Mouse (Mus musculus) kidney, embryonic 15.5 days (tissue): ENCODE results near the gene Spata2l. TPM values are rescaled to one million over a fixed set of nuclear protein-coding genes. Genes with fewer than 3 reads are reported as not detected.
A peak's percentile ranks its signal among the peaks of the same experiment; 100 is the strongest.
"Not testable (repeated sequence)": the region's sequence is repeated elsewhere in the genome, so short reads cannot be mapped to it uniquely, and the experiment has no call there.

Experiments
- ATAC-seq: fragments of 200-750 bp; cut with Nextera tagmentation; replicated peaks from 2 replicates; pipeline ENCODE4 v1.8.0; 2017; ENCODE audit warnings: moderate TSS enrichment; ENCODE audit not compliant: low FRiP score
- H3K27ac ChIP-seq: fragments of 300-500 bp; sonication (generic); 2 replicates; pipeline ENCODE4 v1.5.1; 2015; ENCODE audit warnings: mild to moderate bottlenecking, inconsistent platforms
- H3K27me3 ChIP-seq: fragments of 300-500 bp; sonication (generic); 2 replicates; pipeline ENCODE4 v1.6.1; 2015; ENCODE audit warnings: inconsistent platforms
- H3K36me3 ChIP-seq: fragments of 300-500 bp; sonication (generic); 2 replicates; pipeline ENCODE4 v1.6.1; 2015; ENCODE audit warnings: inconsistent platforms
- H3K4me1 ChIP-seq: fragments of 300-500 bp; sonication (generic); 2 replicates; pipeline ENCODE4 v1.6.1; 2015; ENCODE audit warnings: inconsistent platforms
- H3K4me2 ChIP-seq: fragments of 300-500 bp; sonication (generic); 2 replicates; pipeline ENCODE4 v1.6.1; 2015; ENCODE audit warnings: moderate library complexity, mild to moderate bottlenecking, inconsistent platforms
- H3K4me3 ChIP-seq: fragments of 300-500 bp; sonication (generic); replicated peaks from 2 replicates; pipeline ENCODE4 v1.5.1; 2015; ENCODE audit warnings: mild to moderate bottlenecking, inconsistent platforms
- H3K9ac ChIP-seq: fragments of 300-500 bp; sonication (generic); 2 replicates; pipeline ENCODE4 v1.6.1; 2015; ENCODE audit warnings: mild to moderate bottlenecking, inconsistent platforms
- H3K9me3 ChIP-seq: fragments of 300-500 bp; sonication (generic); replicated peaks from 2 replicates; pipeline ENCODE4 v1.6.1; 2016; ENCODE audit warnings: inconsistent platforms
- WGBS: fragments of 180-500 bp; shearing (Covaris S2); methylation state at CpG from one replicate; pipeline ENCODE4 v1.1.7; 2015; ENCODE audit warnings: mixed read lengths; 5-methylcytosine and 5-hydroxymethylcytosine counted together
- polyA plus RNA-seq: library from polyadenylated mRNA; unstranded; fragments of >200 nt; fragmentation: Nextera tagmentation; extraction: Ambion mirVana; gene quantifications from 2 replicates; pipeline ENCODE4 v1.2.1, GENCODE M21; 2015

Spata2l gene
- polyA plus RNA-seq, result 5.3 and 5.7 TPM in 2 replicates

GRCm38 (mm10) chr8:123235520-123236497, at the start of gene Spata2l:
Gene Spata2l (minus strand): TSS chr8:123236233.
- no peaks in the 10 kb centered on the region for H3K9me3 ChIP-seq
- no peaks in the 10 kb centered on the region for H3K36me3 ChIP-seq
- WGBS, result under 1% methylated on average over 57 of the region's 57 CpGs
- peaks cover 28% of the 10 kb centered on the region for H3K27me3 ChIP-seq
- peak; percentile 89 for ATAC-seq
- peak within 1 kb of the TSS; percentile 61 for H3K4me3 ChIP-seq
- peaks cover 35% of the 10 kb centered on the region for H3K4me1 ChIP-seq
- H3K9ac ChIP-seq, result peak within 1 kb of the TSS; percentile 58
- H3K27ac ChIP-seq, result peak within 1 kb of the TSS; percentile 33; the same call in 1 of the 2 replicates
- H3K4me2 ChIP-seq, result peak within 1 kb of the TSS; percentile 88

- 84% methylated on average over 5 of the region's 5 CpGs for WGBS
- Histone ChIP-seq H3K4me1 (no peaks in the 10 kb centered on the region), H3K9ac (no peak overlapping the region), H3K4me3 (no peak overlapping the region), H3K36me3 (peaks cover 74% of the 10 kb centered on the region), H3K27me3 (no peaks in the 10 kb centered on the region), H3K9me3 (no peaks in the 10 kb centered on the region), H3K27ac (no peak overlapping the region), H3K4me2 (no peak overlapping the region)
- ATAC-seq, result no peak
These were observed 48.5 kb upstream of the Spata2l start for GRCm38 (mm10) chr8:123284493-123284892.

- H3K27ac ChIP-seq, result no peak overlapping the region
- H3K27me3 ChIP-seq, result no peaks in the 10 kb centered on the region
- no peaks in the 10 kb centered on the region for H3K9me3 ChIP-seq
- H3K4me3 ChIP-seq, result no peak overlapping the region
- ATAC-seq, result no peak
- no peaks in the 10 kb centered on the region for H3K4me1 ChIP-seq
- peaks cover 72% of the 10 kb centered on the region for H3K36me3 ChIP-seq
- 91% methylated on average over 7 of the region's 7 CpGs for WGBS
- H3K4me2 ChIP-seq, result no peak overlapping the region
- no peak overlapping the region for H3K9ac ChIP-seq
These were observed 48.0 kb upstream of the Spata2l start for GRCm38 (mm10) chr8:123283991-123284390.

- H3K4me2 ChIP-seq, H3K4me3 ChIP-seq, H3K9me3 ChIP-seq, H3K4me1 ChIP-seq, H3K27ac ChIP-seq, H3K27me3 ChIP-seq, H3K9ac ChIP-seq, ATAC-seq: not testable (repeated sequence)
- WGBS, result 88% methylated on average over 5 of the region's 6 CpGs
- H3K36me3 ChIP-seq, result peaks cover 69% of the 10 kb centered on the region
These were observed 47.0 kb upstream of the Spata2l start for GRCm38 (mm10) chr8:123282994-123283393.

- no peaks in the 10 kb centered on the region for H3K27me3 ChIP-seq
- ATAC-seq, result no peak
- 87% methylated on average over 13 of the region's 13 CpGs for WGBS
These were observed 44.5 kb upstream of the Spata2l start for GRCm38 (mm10) chr8:123280302-123281094.

GRCm38 (mm10) chr8:123279828-123280227, 43.8 kb upstream of the Spata2l start:
- ATAC-seq, result no peak
- no peaks in the 10 kb centered on the region for H3K4me1 ChIP-seq
- 92% methylated on average over 4 of the region's 4 CpGs for WGBS
- no peak overlapping the region for H3K9ac ChIP-seq
- H3K4me2 ChIP-seq, result no peak overlapping the region
- H3K36me3 ChIP-seq, result peaks cover 63% of the 10 kb centered on the region
- no peak overlapping the region for H3K4me3 ChIP-seq
- H3K9me3 ChIP-seq, result no peaks in the 10 kb centered on the region
- no peaks in the 10 kb centered on the region for H3K27me3 ChIP-seq
- H3K27ac ChIP-seq, result no peak overlapping the region

More at GRCm38 (mm10) chr8:123280302-123281094, 44.5 kb upstream of the Spata2l start:
- H3K9ac ChIP-seq, result no peak overlapping the region
- H3K27ac ChIP-seq, result no peak overlapping the region
- no peaks in the 10 kb centered on the region for H3K9me3 ChIP-seq
- H3K4me3 ChIP-seq, result no peak overlapping the region
- no peaks in the 10 kb centered on the region for H3K4me1 ChIP-seq
- H3K4me2 ChIP-seq, result no peak overlapping the region
- peaks cover 62% of the 10 kb centered on the region for H3K36me3 ChIP-seq

GRCm38 (mm10) chr8:123278445-123278844, 42.4 kb upstream of the Spata2l start:
- Histone ChIP-seq H3K4me1 (no peaks in the 10 kb centered on the region), H3K4me3 (no peak overlapping the region), H3K4me2 (no peak overlapping the region), H3K9me3 (no peaks in the 10 kb centered on the region), H3K36me3 (peaks cover 71% of the 10 kb centered on the region), H3K9ac (no peak overlapping the region), H3K27me3 (no peaks in the 10 kb centered on the region), H3K27ac (no peak overlapping the region)
- 69% methylated on average over 7 of the region's 7 CpGs for WGBS
- no peak for ATAC-seq

GRCm38 (mm10) chr8:123275096-123275495, 39.1 kb upstream of the Spata2l start:
- H3K4me2 ChIP-seq, result no peak overlapping the region
- peaks cover 75% of the 10 kb centered on the region for H3K36me3 ChIP-seq
- ATAC-seq, result no peak
- no peaks in the 10 kb centered on the region for H3K9me3 ChIP-seq
- no peaks in the 10 kb centered on the region for H3K27me3 ChIP-seq
- WGBS, result 95% methylated on average over 12 of the region's 12 CpGs
- no peak overlapping the region for H3K9ac ChIP-seq
- H3K4me3 ChIP-seq, result no peak overlapping the region
- no peaks in the 10 kb centered on the region; the same call in 1 of the 2 replicates for H3K4me1 ChIP-seq
- H3K27ac ChIP-seq, result no peak overlapping the region

- no peaks in the 10 kb centered on the region; the same call in 1 of the 2 replicates for H3K4me1 ChIP-seq
- no peak overlapping the region for H3K4me2 ChIP-seq
- peaks cover 78% of the 10 kb centered on the region for H3K36me3 ChIP-seq
- H3K27me3 ChIP-seq, result no peaks in the 10 kb centered on the region
- no peak overlapping the region for H3K9ac ChIP-seq
- no peak for ATAC-seq
- H3K9me3 ChIP-seq, result no peaks in the 10 kb centered on the region
- no peak overlapping the region for H3K4me3 ChIP-seq
- WGBS, result 75% methylated on average over 5 of the region's 5 CpGs
- H3K27ac ChIP-seq, result no peak overlapping the region
These were observed 38.4 kb upstream of the Spata2l start for GRCm38 (mm10) chr8:123274447-123274846.

- ATAC-seq, result no peak; the same call in 1 of the 2 replicates
- Histone ChIP-seq H3K4me1 (peaks cover 4% of the 10 kb centered on the region), H3K9ac (no peak overlapping the region), H3K4me2 (no peak overlapping the region), H3K4me3 (no peak overlapping the region), H3K27me3 (no peaks in the 10 kb centered on the region), H3K27ac (0 out of 2 replicates have a peak overlapping the region, but pooled peaks have one; percentile 32), H3K36me3 (peaks cover 91% of the 10 kb centered on the region), H3K9me3 (no peaks in the 10 kb centered on the region)
- WGBS, result 71% methylated on average over 4 of the region's 4 CpGs
These were observed 35.9 kb upstream of the Spata2l start for GRCm38 (mm10) chr8:123271901-123272300.

- Histone ChIP-seq H3K4me2 (no peak overlapping the region), H3K9me3 (no peaks in the 10 kb centered on the region), H3K27me3 (no peaks in the 10 kb centered on the region), H3K36me3 (peaks cover 92% of the 10 kb centered on the region), H3K27ac (0 out of 2 replicates have a peak overlapping the region, but pooled peaks have one; percentile 29), H3K9ac (no peak overlapping the region), H3K4me1 (peaks cover 4% of the 10 kb centered on the region), H3K4me3 (no peak overlapping the region)
- ATAC-seq, result no peak
- WGBS, result 92% methylated on average over 10 of the region's 10 CpGs
These were observed 35.1 kb upstream of the Spata2l start for GRCm38 (mm10) chr8:123271147-123271546.
